Mouse (Mus musculus) ES-E14 (cell line): ENCODE measurements at regions not wholly inside any gene's neighbourhood (a gene's known extent, or its start where the extent isn't known, plus 50 kb on each side); places are given as distances from the start of the nearest gene placed in this dataset.

Source experiments
- DNase-seq: peaks from one replicate; pipeline ENCODE4 v3.0.0-alpha.2; 2013; ENCODE audit warnings: low read depth, low spot score
- H3K27ac ChIP-seq: 2 replicates; pipeline ENCODE4 v1.5.1; 2012; ENCODE audit warnings: low read depth, mild to moderate bottlenecking, low read length, moderate library complexity, mixed read lengths; ENCODE audit not compliant: poor library complexity, insufficient read depth, severe bottlenecking
- H3K36me3 ChIP-seq: 2 replicates; pipeline ENCODE4 v1.6.1; 2012; ENCODE audit warnings: mild to moderate bottlenecking, low read length, moderate library complexity, mixed read lengths; ENCODE audit not compliant: control insufficient read depth, poor library complexity, insufficient read depth, severe bottlenecking
- H3K4me1 ChIP-seq, 2 experiments: fragments of 150-350 bp in 1 of 2; sonication (generic) in 1 of 2; 2 replicates each; pipeline ENCODE4 v1.6.1; 2012; ENCODE audit warnings: low read length in 2 of 2, mild to moderate bottlenecking in 1 of 2, mixed read lengths in 1 of 2; ENCODE audit not compliant: control insufficient read depth in 2 of 2, insufficient read depth in 2 of 2, poor library complexity in 1 of 2
- H3K4me3 ChIP-seq, 2 experiments: fragments of 150-350 bp in 1 of 2; sonication (generic) in 1 of 2; 2 replicates each; pipeline ENCODE4 v1.5.1; 2012; ENCODE audit warnings: low read length in 2 of 2, low read depth in 1 of 2, mild to moderate bottlenecking in 1 of 2, mixed read lengths in 1 of 2; ENCODE audit not compliant: insufficient read depth in 1 of 2, poor library complexity in 1 of 2, severe bottlenecking in 1 of 2
- H3K9ac ChIP-seq: 2 replicates; pipeline ENCODE4 v1.6.1; 2012; ENCODE audit warnings: low read depth, mild to moderate bottlenecking, low read length, mixed read lengths; ENCODE audit not compliant: poor library complexity, insufficient read depth, severe bottlenecking
- H3K9me3 ChIP-seq: fragments of 150-350 bp; sonication (generic); 2 replicates; pipeline ENCODE4 v1.6.1; 2012; ENCODE audit warnings: low read depth, mild to moderate bottlenecking, low read length; ENCODE audit not compliant: control insufficient read depth, insufficient read depth
- CHD2 ChIP-seq: IDR thresholded peaks from 2 replicates; pipeline ENCODE4 v1.6.1; 2014; ENCODE audit warnings: mild to moderate bottlenecking, low read depth, low read length, inconsistent platforms
- HCFC1 ChIP-seq: IDR thresholded peaks from 2 replicates; pipeline ENCODE4 v1.6.1; 2012; ENCODE audit warnings: low read length, inconsistent platforms, borderline replicate concordance; ENCODE audit not compliant: insufficient read depth
- MAFK ChIP-seq: IDR thresholded peaks from 2 replicates; pipeline ENCODE4 v1.6.1; 2014; ENCODE audit warnings: mild to moderate bottlenecking, low read depth, low read length, inconsistent platforms; ENCODE audit not compliant: insufficient read depth
- ZC3H11A ChIP-seq: IDR thresholded peaks from 2 replicates; pipeline ENCODE4 v1.6.1; 2012; ENCODE audit warnings: low read depth, mild to moderate bottlenecking, inconsistent platforms, low read length, borderline replicate concordance
- ZNF384 ChIP-seq: IDR thresholded peaks from 2 replicates; pipeline ENCODE4 v1.6.1; 2012; ENCODE audit warnings: low read depth, low read length, inconsistent platforms
- in situ Hi-C, 2 experiments: fragments of 600-800 bp; cut with MboI; formaldehyde crosslinking; loops; one replicate each; pipeline ENCODE4 v1.15.1; 2025; ENCODE audit warnings: low sequenced_read_pairs in 2 of 2, inconsistent platforms in 1 of 2; ENCODE audit not compliant: unreplicated experiment in 2 of 2

DNA sequence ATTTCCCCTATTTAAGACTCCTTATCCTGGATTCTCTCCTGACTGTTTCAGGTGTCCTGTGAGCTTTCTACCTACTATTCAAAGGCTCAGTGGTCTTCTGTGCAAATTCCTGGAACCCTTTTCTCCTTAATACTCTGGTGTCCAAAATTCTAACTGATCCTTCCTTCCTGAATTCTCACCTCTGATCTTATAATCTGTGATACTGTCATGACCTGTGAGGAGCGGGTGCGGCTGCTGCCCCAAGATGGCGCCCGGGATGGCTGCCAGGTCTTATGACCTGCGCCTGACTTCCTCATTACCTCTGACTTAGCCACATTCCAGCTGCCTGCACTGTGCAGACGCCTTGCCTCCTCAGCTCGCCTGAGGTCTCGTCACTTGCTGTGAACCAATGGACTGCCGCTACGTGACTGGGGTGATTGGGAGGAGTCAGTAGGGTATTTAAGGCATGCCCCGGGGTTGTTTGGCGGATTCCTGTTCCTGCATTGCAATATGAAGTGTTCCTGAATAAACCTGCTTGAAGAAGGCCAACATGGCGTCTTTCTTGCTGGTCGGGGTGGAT lies 131.2 kb downstream of the Ptbp2 start:
- DNase-seq = peak; percentile 0
- Histone ChIP-seq H3K9ac (no peak overlapping the region), H3K27ac (no peak overlapping the region), H3K9me3 (no peaks in the 10 kb centered on the region), H3K4me1 (no peaks in the 10 kb centered on the region), H3K36me3 (no peaks in the 10 kb centered on the region), H3K4me3 (no peak overlapping the region)
- in situ Hi-C loops = no loop called here
- no peak for TF ChIP-seq ZC3H11A
- no peak for TF ChIP-seq CHD2
- TF ChIP-seq HCFC1 = no peak
- no peak for TF ChIP-seq ZNF384
- TF ChIP-seq MAFK = no peak

DNA sequence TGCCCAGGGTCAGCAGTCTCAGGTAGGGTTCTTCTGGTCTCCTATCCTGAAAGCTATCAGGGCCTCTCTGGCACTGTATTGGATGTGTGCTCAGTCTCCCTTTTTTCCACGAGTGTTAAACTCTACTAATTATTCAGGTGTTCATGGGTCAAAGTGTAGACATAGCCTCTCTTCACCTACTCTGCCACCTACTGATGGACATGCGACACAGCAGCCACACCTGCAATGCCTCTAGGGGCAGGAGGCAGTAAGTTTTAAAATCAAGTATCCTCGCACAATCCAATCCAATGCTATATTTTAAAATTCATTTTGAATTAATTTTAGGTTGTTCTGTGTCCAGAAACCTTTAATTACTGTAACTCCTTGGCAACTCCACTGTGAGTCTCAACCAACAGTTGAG lies 145.6 kb downstream of the Ptbp2 start:
- no peaks in the 10 kb centered on the region for H3K36me3 ChIP-seq
- in situ Hi-C loops = no loop called here
- H3K4me3 ChIP-seq = no peak overlapping the region
- H3K9me3 ChIP-seq = no peaks in the 10 kb centered on the region
- H3K4me1 ChIP-seq = no peaks in the 10 kb centered on the region
- TF ChIP-seq ZC3H11A (no peak), HCFC1 (no peak), CHD2 (no peak), MAFK (no peak), ZNF384 (no peak)
- H3K9ac ChIP-seq = no peak overlapping the region
- DNase-seq = no peak
- no peak overlapping the region for H3K27ac ChIP-seq

DNA sequence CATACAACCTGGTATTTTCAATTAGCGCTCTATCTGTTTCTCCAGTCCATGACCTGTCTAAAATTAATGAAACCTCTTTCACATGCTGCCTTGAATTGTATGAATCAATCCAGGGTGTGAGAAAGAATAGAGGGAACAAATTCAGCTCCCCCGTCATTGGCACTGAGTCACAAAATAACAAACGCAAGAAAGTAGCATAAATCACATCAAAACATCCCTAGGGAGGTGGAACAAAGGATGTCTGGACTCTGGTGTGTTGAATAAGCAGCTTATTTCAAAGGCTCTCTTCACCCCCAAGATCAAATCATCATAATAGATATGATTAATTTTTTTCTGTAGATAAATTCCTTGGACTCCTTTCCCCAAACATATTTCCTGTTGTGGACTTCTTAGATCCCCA lies 148.6 kb downstream of the Ptbp2 start:
- Histone ChIP-seq H3K9ac (no peak overlapping the region), H3K27ac (no peak overlapping the region), H3K4me3 (no peak overlapping the region), H3K9me3 (no peaks in the 10 kb centered on the region), H3K4me1 (no peaks in the 10 kb centered on the region), H3K36me3 (no peaks in the 10 kb centered on the region)
- in situ Hi-C loops = no loop called here
- TF ChIP-seq ZC3H11A (no peak), HCFC1 (no peak), ZNF384 (no peak), MAFK (no peak), CHD2 (no peak)
- no peak for DNase-seq

DNA sequence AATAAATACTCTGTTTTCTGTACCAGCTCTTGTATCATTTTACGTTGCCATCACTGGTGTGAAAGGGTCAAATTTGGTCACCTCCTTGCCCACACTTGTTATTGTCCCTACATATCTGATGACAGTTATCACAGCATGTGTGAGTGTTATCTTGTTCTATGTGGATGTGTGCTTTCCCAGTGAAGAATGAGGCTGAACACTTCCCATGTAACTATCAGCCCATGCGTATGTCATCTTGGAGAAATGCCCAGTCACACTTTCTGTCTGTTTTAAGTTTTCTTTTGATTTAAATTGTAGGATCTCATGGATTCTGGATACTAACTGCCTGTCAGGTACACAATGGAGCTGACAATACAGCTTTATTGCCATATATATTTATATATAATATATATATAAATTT lies 150.8 kb downstream of the Ptbp2 start:
- Histone ChIP-seq H3K9ac (no peak overlapping the region), H3K4me3 (no peak overlapping the region), H3K9me3 (no peaks in the 10 kb centered on the region), H3K27ac (no peak overlapping the region), H3K36me3 (no peaks in the 10 kb centered on the region), H3K4me1 (no peaks in the 10 kb centered on the region)
- no peak for TF ChIP-seq HCFC1
- TF ChIP-seq CHD2 = no peak
- no peak for TF ChIP-seq MAFK
- TF ChIP-seq ZC3H11A = no peak
- no peak for TF ChIP-seq ZNF384
- no peak for DNase-seq
- in situ Hi-C loops = no loop called here

DNA sequence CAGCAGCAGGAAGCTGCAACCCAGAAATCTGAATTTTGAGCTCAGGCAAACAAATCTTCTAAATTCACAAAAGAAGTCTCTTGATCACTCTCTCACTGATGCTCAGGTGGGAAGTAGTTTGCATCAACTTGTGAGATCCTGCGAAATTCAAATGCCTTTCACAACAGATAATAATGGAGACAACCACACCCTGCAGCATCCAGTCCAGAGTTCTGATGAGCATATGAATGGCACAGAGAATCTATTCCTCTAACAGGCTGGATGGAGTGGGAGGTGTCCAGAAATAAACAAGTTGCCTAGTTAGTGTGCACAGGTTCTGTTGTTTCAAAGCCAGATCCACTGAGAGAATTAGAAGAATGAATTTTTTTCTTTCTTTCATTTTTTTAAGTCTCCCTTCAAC lies 178.2 kb downstream of the Ptbp2 start:
- Histone ChIP-seq H3K9me3 (no peaks in the 10 kb centered on the region), H3K36me3 (no peaks in the 10 kb centered on the region), H3K4me3 (no peak overlapping the region), H3K9ac (no peak overlapping the region), H3K4me1 (peaks cover 0 to 2% of the 10 kb centered on the region in 2 experiments; a peak in 1 of 4 replicates), H3K27ac (no peak overlapping the region)
- in situ Hi-C loops = no loop called here
- no peak for TF ChIP-seq ZC3H11A
- TF ChIP-seq MAFK = no peak
- no peak for TF ChIP-seq HCFC1
- TF ChIP-seq CHD2 = no peak
- TF ChIP-seq ZNF384 = no peak
- DNase-seq = peak; percentile 15
